Mouse (Mus musculus) right cerebral cortex, adult 2 months (tissue): Measurements from ENCODE around the gene Golm1.
A peak's percentile ranks its signal among the peaks of the same experiment; 100 is the strongest.

Experiments used
- DNase-seq, 2 experiments: peaks; one replicate each; pipeline ENCODE4 v3.0.0; 2021 to 2022; ENCODE audit warnings: low spot score in 2 of 2

The Golm1 gene

DNA sequence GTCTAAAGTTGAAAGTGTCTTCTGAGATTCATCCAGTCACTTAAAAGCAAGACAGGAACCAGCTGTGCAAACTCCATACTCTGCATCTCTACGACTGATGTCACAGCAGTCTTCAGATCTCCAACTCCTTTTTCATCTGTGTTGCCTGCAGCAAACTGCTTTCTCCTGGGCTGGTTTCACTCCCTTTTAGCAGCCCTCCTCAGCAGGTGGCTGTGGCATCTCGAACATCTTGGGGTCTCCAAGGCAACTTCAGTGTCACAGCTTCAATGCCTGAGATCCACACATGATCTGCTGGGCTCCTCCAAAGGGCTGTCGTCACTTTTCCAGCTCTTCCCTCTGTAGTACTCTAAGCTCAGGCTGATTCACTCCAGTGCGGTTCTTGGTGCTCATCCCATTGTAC is 84.9 kb downstream of the Golm1 start:
- DNase-seq = no peak

DNA sequence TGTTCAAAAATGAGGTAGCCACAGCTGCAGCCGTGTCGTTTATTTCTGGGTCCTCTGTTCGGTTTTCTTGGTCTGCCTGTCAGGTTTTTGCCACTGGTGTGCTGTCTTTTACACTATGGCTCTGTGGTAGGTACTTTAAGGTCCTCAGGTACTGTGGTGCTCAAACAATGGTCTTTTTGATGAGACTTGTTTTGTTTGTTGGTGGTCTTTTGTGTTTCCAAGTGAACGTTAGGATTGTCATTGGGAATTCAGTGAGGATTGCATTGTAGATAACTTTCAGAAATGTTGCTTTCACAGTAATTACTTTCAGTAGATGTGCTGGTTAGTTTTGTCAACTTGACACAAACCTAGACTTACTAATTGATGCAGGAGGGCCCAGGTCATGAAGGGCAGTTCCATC is 85.9 kb downstream of the Golm1 start:
- DNase-seq = no peak

DNA sequence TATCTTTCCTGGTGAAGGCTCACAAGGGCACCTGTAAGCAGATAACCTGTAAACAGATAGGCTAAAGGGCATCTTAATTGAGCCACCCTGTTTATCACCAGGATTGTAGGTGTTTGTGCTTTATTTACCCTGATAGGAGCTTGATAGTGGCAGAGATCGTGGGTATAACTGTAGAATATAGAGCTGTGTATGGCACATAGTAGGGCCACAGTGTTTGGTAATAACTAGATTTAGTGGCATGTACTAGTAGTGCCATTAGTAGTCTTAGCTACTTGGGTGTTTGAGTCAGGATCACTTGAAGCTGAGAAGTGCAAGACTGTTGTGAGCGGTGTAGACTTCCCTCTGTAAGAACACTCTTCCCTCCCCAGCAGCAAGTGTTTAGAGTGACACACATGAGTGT is 88.4 kb downstream of the Golm1 start:
- no peak for DNase-seq

DNA sequence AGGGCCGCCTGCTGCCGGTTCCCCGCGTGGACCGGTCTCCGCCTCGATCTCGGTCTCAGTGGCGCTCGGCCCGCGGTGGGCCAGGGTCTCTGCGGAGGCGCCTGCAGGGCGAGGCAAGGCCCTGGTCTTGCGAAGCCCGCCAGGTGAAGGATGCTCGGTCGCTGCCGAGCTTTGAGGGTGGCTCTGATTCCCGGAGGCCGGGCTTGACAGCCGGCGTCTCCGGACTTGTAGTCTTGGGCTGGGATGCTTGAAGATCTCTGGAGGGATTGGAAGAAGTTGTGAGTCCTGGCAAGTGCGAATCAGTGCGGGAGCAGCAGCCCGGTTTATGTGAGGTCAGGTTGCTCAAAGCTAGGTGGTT is 90.0 kb downstream of the Golm1 start:
- peak; percentile 27 to 31 for DNase-seq

DNA sequence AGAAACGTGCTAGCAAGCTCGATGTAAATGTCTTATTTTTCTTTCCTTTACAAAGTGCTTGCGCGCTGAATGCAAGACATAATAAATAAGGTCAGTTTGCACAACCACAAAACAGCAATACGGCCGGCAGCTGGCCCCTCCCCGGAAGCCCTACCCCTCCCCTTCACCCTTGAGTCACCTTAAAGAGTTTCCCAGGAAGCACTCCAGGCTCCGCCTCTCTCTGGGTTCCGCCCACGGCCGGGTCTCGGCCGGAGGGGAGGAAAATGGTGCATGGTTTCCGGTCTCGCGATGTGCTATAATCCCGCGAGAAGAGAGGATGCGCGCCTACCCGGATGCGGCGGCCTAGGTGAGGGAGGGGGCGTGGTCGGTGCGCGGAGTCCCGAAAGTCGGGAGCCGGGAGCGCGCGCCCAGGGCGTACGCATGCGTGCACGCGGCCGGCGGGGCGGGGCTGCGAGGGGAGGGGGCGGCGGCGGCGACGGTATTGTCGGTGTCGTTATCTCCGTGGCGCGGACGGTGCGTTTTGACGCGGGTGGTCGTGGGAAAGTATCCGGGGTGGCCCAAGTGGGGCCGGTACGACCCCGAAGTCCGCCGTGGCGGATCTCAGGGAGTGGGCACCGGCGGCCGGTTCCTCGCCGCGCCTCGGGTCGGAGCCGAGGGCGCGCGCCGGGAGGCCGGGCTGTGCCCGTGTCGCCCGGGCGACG is 90.5 kb downstream of the Golm1 start, which contains the start of the genes Agtpbp1 and Naa35:
Agtpbp1 (minus strand) TSS at position 281 of the 701 bp plus-strand sequence.
Naa35 (plus strand) TSS at position 313 of the 701 bp plus-strand sequence.
- DNase-seq = peak; percentile 100
